Mouse (Mus musculus) ES-Bruce4 (cell line): ENCODE measurements around the gene Klhl7. TPM values are rescaled to one million over a fixed set of nuclear protein-coding genes. Genes with fewer than 3 reads are reported as not detected.

ENCODE experiments used
- H3K27ac ChIP-seq: 2 replicates; pipeline ENCODE4 v1.5.1; 2012; ENCODE audit warnings: low read length, inconsistent platforms; ENCODE audit not compliant: insufficient read depth
- H3K27me3 ChIP-seq: 2 replicates; pipeline ENCODE4 v1.6.1; 2012; ENCODE audit warnings: mild to moderate bottlenecking, low read length, inconsistent platforms; ENCODE audit not compliant: control insufficient read depth, poor library complexity, insufficient read depth, severe bottlenecking
- H3K36me3 ChIP-seq: 2 replicates; pipeline ENCODE4 v1.6.1; 2012; ENCODE audit warnings: inconsistent platforms, mild to moderate bottlenecking, low read length, moderate library complexity; ENCODE audit not compliant: control insufficient read depth, poor library complexity, insufficient read depth, severe bottlenecking
- H3K4me1 ChIP-seq: one replicate; pipeline ENCODE4 v1.8.1; 2011; ENCODE audit warnings: low read length; ENCODE audit not compliant: control insufficient read depth, insufficient read depth
- H3K4me3 ChIP-seq: 2 replicates; pipeline ENCODE4 v1.5.1; 2011; ENCODE audit warnings: low read depth, mild to moderate bottlenecking, low read length
- H3K9ac ChIP-seq: 2 replicates; pipeline ENCODE4 v1.6.1; 2012; ENCODE audit warnings: low read depth, mild to moderate bottlenecking, inconsistent platforms; ENCODE audit not compliant: poor library complexity, severe bottlenecking
- H3K9me3 ChIP-seq: replicated peaks from 2 replicates; pipeline ENCODE4 v1.6.1; 2012; ENCODE audit warnings: mild to moderate bottlenecking, low read length, inconsistent platforms; ENCODE audit not compliant: control insufficient read depth, poor library complexity, insufficient read depth, severe bottlenecking
- CTCF ChIP-seq: IDR thresholded peaks from one replicate; pipeline ENCODE4 v1.8.1; 2011; ENCODE audit warnings: low read depth, low read length
- EP300 ChIP-seq: IDR thresholded peaks from 2 replicates; pipeline ENCODE4 v1.6.1; 2011; ENCODE audit warnings: low read depth, low read length; ENCODE audit not compliant: insufficient read depth
- POLR2A ChIP-seq: IDR thresholded peaks from one replicate; pipeline ENCODE4 v1.8.1; 2011; ENCODE audit warnings: low read length; ENCODE audit not compliant: insufficient read depth
- polyA plus RNA-seq: library from polyadenylated mRNA; stranded (reverse); fragments of >200 nt; gene quantifications from 2 replicates; pipeline ENCODE4 v1.2.4, GENCODE M21; 2011; ENCODE audit warnings: low read depth; ENCODE audit not compliant: missing spikeins, insufficient read depth, insufficient read length

Klhl7 gene
- polyA plus RNA-seq, 1 experiment, result 31.1 TPM

DNA sequence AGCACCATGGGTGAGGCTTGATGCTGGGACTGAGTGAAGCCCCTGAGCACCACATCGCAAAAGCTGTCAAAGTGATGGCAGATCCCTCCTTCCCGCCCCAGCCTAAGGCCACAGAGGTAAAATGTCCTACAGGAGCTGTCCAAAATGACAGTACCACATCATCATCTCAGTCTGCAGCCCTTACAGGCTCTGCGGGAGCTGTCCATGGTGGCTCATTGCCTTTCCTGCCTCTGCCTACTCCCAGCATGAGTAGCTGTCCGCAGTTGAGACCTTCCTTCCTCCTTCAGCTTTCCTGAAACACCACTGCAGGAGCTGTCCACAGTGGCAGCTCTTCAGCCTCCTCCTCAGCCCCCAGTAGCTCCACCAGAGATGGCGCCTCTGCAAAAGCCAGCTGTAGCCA, 9.7 kb downstream of the Klhl7 start:
- Histone ChIP-seq H3K9me3 (no peaks in the 10 kb centered on the region), H3K27me3 (no peaks in the 10 kb centered on the region), H3K36me3 (no peaks in the 10 kb centered on the region), H3K9ac (no peak overlapping the region), H3K4me3 (no peak overlapping the region), H3K4me1 (no peaks in the 10 kb centered on the region), H3K27ac (no peak overlapping the region)
- TF ChIP-seq EP300 (0 out of 2 replicates have a peak, but pooled peaks have one; percentile 53), POLR2A (no peak)

DNA sequence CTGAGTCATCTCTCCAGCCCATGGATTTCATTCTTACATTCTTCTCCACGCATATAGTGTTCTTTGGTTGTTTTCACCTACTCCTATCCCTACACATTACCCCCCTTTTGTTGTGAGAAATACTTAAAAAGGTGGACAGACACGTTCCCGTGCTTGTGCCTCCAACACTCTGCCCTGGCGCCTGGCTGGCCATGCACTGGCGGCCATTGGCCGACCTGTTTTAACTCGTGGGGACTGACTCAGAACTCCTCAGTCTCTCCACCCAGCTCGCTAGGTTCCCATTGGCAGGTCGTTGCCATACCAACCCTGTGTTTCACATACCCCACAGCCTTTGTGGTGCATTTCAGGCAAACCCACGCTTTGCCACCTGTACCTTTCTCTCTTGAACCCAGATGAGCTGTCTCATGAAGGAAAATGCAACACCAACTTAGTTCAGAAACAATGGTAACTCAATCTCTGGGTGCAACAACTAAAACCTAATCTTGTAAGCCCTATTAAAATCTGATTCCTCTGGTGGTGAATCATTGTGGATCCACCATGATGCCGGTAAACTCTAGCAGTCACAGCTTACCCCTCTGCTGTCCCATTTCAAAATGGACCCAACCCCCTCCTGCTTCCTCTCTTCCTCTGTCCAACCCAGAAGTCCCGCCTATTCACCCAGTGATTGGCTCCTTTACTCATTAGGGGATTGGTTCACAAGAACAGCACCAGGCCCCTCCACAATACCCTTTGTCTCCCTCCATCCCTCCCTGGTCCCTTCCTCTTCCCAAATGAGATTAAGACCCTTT, 11.9 kb downstream of the Klhl7 start:
- no peak for TF ChIP-seq POLR2A
- TF ChIP-seq CTCF, result no peak
- no peak for TF ChIP-seq EP300
- no peaks in the 10 kb centered on the region for H3K9me3 ChIP-seq
- H3K9ac ChIP-seq, result no peak overlapping the region

DNA sequence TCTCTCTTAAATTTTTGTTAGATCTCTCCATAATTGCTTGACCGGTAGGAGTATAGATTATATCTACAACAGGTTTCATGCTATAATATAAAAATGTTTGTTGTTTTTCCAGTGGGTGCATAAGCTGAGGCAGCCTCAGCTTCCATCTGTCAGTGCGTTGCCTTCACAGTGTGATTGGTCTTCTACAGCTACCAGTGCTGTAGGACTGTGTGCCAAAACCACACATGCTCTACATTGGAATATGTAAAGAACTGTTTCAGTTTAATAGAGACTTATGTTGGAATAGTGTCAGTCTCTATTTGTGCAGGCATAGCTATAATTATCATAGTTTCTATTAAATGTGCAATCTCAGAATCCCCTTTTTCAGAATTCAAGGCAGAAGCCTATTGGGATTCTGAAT, 21.8 kb downstream of the Klhl7 start:
- Histone ChIP-seq H3K4me3 (no peak overlapping the region), H3K36me3 (no peaks in the 10 kb centered on the region), H3K9me3 (no peaks in the 10 kb centered on the region; the same call in 1 of the 2 replicates), H3K4me1 (peaks cover 2% of the 10 kb centered on the region), H3K27ac (no peak overlapping the region), H3K9ac (no peak overlapping the region), H3K27me3 (no peaks in the 10 kb centered on the region)
- TF ChIP-seq CTCF (no peak), EP300 (no peak), POLR2A (no peak)

More for the DNA sequence above, 11.9 kb downstream of the Klhl7 start:
- no peak overlapping the region for H3K27ac ChIP-seq
- H3K4me1 ChIP-seq, result no peaks in the 10 kb centered on the region
- H3K4me3 ChIP-seq, result no peak overlapping the region
- no peaks in the 10 kb centered on the region for H3K27me3 ChIP-seq
- no peaks in the 10 kb centered on the region for H3K36me3 ChIP-seq

- Histone ChIP-seq H3K9ac (no peak overlapping the region), H3K4me1 (peaks cover 2% of the 10 kb centered on the region), H3K4me3 (no peak overlapping the region), H3K36me3 (no peaks in the 10 kb centered on the region), H3K9me3 (no peaks in the 10 kb centered on the region; the same call in 1 of the 2 replicates), H3K27me3 (no peaks in the 10 kb centered on the region), H3K27ac (peak overlapping the region; percentile 64)
- TF ChIP-seq CTCF (no peak), EP300 (0 out of 2 replicates have a peak, but pooled peaks have one; percentile 43)
These were observed 23.8 kb downstream of the Klhl7 start for GRCm38 (mm10) chr5:24124175-24124574.

- no peak for TF ChIP-seq EP300
- no peak for TF ChIP-seq POLR2A
- no peak for TF ChIP-seq CTCF
- peaks cover 2% of the 10 kb centered on the region for H3K4me1 ChIP-seq
- no peaks in the 10 kb centered on the region for H3K36me3 ChIP-seq
- no peak overlapping the region for H3K4me3 ChIP-seq
- no peaks in the 10 kb centered on the region for H3K27me3 ChIP-seq
- H3K27ac ChIP-seq, result no peak overlapping the region
- no peak overlapping the region for H3K9ac ChIP-seq
- H3K9me3 ChIP-seq, result no peaks in the 10 kb centered on the region; the same call in 1 of the 2 replicates
These were observed 24.3 kb downstream of the Klhl7 start for GRCm38 (mm10) chr5:24124579-24125276.
